Mouse (Mus musculus): ENCODE measurements around the gene Tbcel. TPM values are rescaled to one million over a fixed set of nuclear protein-coding genes. Genes with fewer than 3 reads are reported as not detected.

Tbcel gene
- polyA plus RNA-seq, 1 experiment = 8.2 TPM

GRCm38 (mm10) chr9:42431606-42432005 is 76.0 kb downstream of the Tbcel start:
- no peak overlapping the region for H3K27ac ChIP-seq (ENCODE audit: insufficient read depth, low read length)
- no peak for DNase-seq (ENCODE audit: low read depth in 1 of 2, low spot score in 2 of 2)
- no peaks in the 10 kb centered on the region; the same call in 1 of the 2 replicates for H3K4me1 ChIP-seq (ENCODE audit: control insufficient read depth, insufficient read depth, insufficient read length)
- H3K4me3 ChIP-seq (ENCODE audit: extremely low read depth, insufficient read depth, insufficient read length) = no peak overlapping the region
- no peak for TF ChIP-seq CTCF (IDR thresholded peaks at IDR 0.05; ENCODE audit: extremely low read depth, insufficient read depth, insufficient read length, insufficient replicate concordance)
- TF ChIP-seq POLR2A (IDR thresholded peaks at IDR 0.05; ENCODE audit: low read depth, low read length) = no peak
- peaks cover 16% of the 10 kb centered on the region for H3K36me3 ChIP-seq (ENCODE audit: control insufficient read depth, insufficient read depth, low read length)
- no peaks in the 10 kb centered on the region for H3K27me3 ChIP-seq (ENCODE audit: control insufficient read depth, insufficient read depth, low read length)
- WGBS = 96% methylated on average over 2 of the region's 2 CpGs

DNA sequence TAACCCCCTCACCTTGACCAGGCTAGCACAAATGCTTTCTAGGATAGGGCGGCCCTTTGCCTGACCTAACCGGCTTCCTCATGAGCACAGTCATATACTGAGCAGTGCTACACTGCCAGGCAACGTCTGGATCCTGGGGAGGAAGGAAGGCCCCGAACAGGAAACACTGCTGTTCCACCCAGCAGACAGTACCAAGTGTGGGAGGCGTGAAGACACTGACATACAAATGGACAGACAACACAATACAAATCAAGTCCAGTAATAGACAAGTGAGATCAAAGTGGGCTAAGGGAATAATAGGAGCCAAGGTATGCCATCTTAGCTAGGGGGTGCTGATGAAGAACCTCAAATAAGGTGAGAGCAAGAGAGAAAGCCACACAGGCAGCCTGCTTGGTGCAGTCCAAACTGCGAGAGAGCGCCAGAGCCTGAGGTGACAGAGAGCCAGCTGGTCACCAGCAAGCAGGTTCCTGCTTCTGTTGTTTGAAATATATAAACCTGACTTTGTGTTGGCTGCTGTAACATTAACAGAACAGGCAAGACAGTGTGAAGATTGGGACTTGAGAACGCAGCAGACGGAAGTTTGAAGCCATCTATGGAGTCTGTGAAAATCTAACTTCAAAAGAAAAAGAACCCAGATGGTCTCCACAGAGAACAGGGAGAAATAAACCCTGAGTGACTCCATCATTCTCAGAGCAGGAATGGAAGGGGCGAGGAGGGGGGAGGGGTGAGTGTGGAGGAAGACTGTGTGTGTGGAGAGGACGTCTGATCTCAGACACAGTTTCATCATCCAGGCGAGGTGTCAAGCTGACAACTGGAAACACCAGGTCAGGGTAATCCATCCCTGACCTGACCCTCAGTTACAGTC is 79.3 kb downstream of the Tbcel start:
- DNase-seq (ENCODE audit: low read depth in 1 of 2, low spot score in 2 of 2) = peak in 1 of 2 experiments; percentile 2
- WGBS = 40% methylated on average over 12 of the region's 12 CpGs
- TF ChIP-seq POLR2A (IDR thresholded peaks at IDR 0.05; ENCODE audit: low read depth, low read length) (no peak), CTCF (IDR thresholded peaks at IDR 0.05; ENCODE audit: extremely low read depth, insufficient read depth, insufficient read length, insufficient replicate concordance) (no peak)
- Histone ChIP-seq H3K4me1 (ENCODE audit: control insufficient read depth, insufficient read depth, insufficient read length) (no peaks in the 10 kb centered on the region; the same call in 1 of the 2 replicates), H3K27me3 (ENCODE audit: control insufficient read depth, insufficient read depth, low read length) (no peaks in the 10 kb centered on the region), H3K4me3 (ENCODE audit: extremely low read depth, insufficient read depth, insufficient read length) (no peak overlapping the region), H3K27ac (ENCODE audit: insufficient read depth, low read length) (peak overlapping the region; percentile 40), H3K36me3 (ENCODE audit: control insufficient read depth, insufficient read depth, low read length) (peaks cover 7% of the 10 kb centered on the region)

DNA sequence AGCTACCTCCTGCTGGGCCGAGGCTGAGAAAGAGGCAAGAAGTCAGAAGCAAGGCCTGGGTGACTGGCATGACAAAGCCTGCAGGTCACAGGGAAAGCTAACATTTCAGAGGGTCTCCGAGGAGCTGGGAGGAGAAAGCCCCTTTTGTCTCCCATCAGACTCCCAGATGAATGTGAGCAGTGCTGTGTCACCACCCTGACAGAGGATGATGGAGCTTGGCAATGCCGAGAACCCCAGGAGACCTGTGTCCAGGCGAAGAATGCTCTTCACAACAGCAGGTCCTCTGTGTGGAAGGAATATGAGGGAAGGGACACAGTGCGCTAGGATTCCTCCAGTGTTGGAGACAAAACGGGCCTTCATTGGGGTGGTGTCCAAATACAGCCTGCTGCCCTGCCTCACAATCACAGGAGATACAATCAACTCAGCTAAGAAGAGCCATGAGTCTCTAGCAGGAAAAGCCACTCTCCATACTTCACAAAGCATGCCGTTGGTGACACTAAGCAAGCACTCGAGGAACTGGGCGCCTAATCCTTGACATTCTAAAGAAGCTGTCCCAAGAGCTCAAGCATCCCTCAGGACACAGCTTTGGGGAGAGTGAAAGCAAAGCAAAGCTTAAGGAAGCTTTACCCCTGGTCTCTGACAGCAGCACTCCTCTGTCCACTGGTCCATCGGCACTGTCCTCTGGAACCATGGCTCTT is 80.8 kb downstream of the Tbcel start:
- no peaks in the 10 kb centered on the region for H3K27me3 ChIP-seq (ENCODE audit: control insufficient read depth, insufficient read depth, low read length)
- H3K27ac ChIP-seq (ENCODE audit: insufficient read depth, low read length) = no peak overlapping the region
- whole genome bisulfite sequencing = 92% methylated on average over 10 of the region's 10 CpGs
- peaks cover 4% of the 10 kb centered on the region for H3K36me3 ChIP-seq (ENCODE audit: control insufficient read depth, insufficient read depth, low read length)
- H3K4me1 ChIP-seq (ENCODE audit: control insufficient read depth, insufficient read depth, insufficient read length) = no peaks in the 10 kb centered on the region; the same call in 1 of the 2 replicates
- no peak for DNase-seq (ENCODE audit: low read depth in 1 of 2, low spot score in 2 of 2)
- no peak overlapping the region for H3K4me3 ChIP-seq (ENCODE audit: extremely low read depth, insufficient read depth, insufficient read length)
- no peak for TF ChIP-seq POLR2A (IDR thresholded peaks at IDR 0.05; ENCODE audit: low read depth, low read length)
- TF ChIP-seq CTCF (IDR thresholded peaks at IDR 0.05; ENCODE audit: extremely low read depth, insufficient read depth, insufficient read length, insufficient replicate concordance) = no peak

- DNase-seq (ENCODE audit: low read depth in 1 of 2, low spot score in 2 of 2) = peak in 1 of 2 experiments; percentile 30
- TF ChIP-seq POLR2A (IDR thresholded peaks at IDR 0.05; ENCODE audit: low read depth, low read length) (no peak), CTCF (IDR thresholded peaks at IDR 0.05; ENCODE audit: extremely low read depth, insufficient read depth, insufficient read length, insufficient replicate concordance) (no peak)
- H3K36me3 ChIP-seq (ENCODE audit: control insufficient read depth, insufficient read depth, low read length) = peaks cover 4% of the 10 kb centered on the region
- H3K4me1 ChIP-seq (ENCODE audit: control insufficient read depth, insufficient read depth, insufficient read length) = no peaks in the 10 kb centered on the region; the same call in 1 of the 2 replicates
- H3K4me3 ChIP-seq (ENCODE audit: extremely low read depth, insufficient read depth, insufficient read length) = no peak overlapping the region
- H3K27ac ChIP-seq (ENCODE audit: insufficient read depth, low read length) = no peak overlapping the region
- 70% methylated on average over 2 of the region's 2 CpGs for WGBS
- no peaks in the 10 kb centered on the region for H3K27me3 ChIP-seq (ENCODE audit: control insufficient read depth, insufficient read depth, low read length)
Observed at GRCm38 (mm10) chr9:42423649-42424048, 84.0 kb downstream of the Tbcel start.

DNA sequence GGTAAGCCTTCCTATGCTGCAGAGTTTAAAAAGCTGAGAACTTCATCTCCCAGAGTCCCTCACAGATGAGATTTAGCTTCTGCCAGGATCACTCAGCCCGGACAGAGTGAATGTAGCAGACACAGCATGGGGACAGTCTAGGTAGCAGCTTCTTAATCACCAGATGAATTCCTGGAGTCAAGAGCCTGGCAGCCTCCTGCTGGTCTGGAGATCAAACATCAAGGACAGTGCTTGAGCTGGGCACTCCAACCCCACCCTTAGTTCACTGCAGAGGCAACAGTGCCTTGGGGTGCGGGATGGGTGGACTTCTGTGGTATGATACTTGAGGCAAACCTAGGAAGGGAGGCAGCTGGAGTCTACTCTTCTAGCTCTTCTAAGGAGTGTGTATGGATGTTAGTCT is 87.9 kb downstream of the Tbcel start:
- no peak overlapping the region for H3K4me3 ChIP-seq (ENCODE audit: extremely low read depth, insufficient read depth, insufficient read length)
- TF ChIP-seq CTCF (IDR thresholded peaks at IDR 0.05; ENCODE audit: extremely low read depth, insufficient read depth, insufficient read length, insufficient replicate concordance) (no peak), POLR2A (IDR thresholded peaks at IDR 0.05; ENCODE audit: low read depth, low read length) (no peak)
- no peak overlapping the region for H3K27ac ChIP-seq (ENCODE audit: insufficient read depth, low read length)
- WGBS = 97% methylated on average over 2 of the region's 2 CpGs
- no peaks in the 10 kb centered on the region for H3K4me1 ChIP-seq (ENCODE audit: control insufficient read depth, insufficient read depth, insufficient read length)
- no peaks in the 10 kb centered on the region for H3K27me3 ChIP-seq (ENCODE audit: control insufficient read depth, insufficient read depth, low read length)
- DNase-seq (ENCODE audit: low read depth in 1 of 2, low spot score in 2 of 2) = no peak
- H3K36me3 ChIP-seq (ENCODE audit: control insufficient read depth, insufficient read depth, low read length) = peaks cover 5% of the 10 kb centered on the region

- no peak overlapping the region for H3K4me3 ChIP-seq (ENCODE audit: extremely low read depth, insufficient read depth, insufficient read length)
Observed at GRCm38 (mm10) chr9:42418786-42419185, 88.8 kb downstream of the Tbcel start.

More at GRCm38 (mm10) chr9:42418786-42419185, 88.8 kb downstream of the Tbcel start:
- Histone ChIP-seq H3K27ac (ENCODE audit: insufficient read depth, low read length) (no peak overlapping the region), H3K4me1 (ENCODE audit: control insufficient read depth, insufficient read depth, insufficient read length) (no peaks in the 10 kb centered on the region), H3K27me3 (ENCODE audit: control insufficient read depth, insufficient read depth, low read length) (no peaks in the 10 kb centered on the region), H3K36me3 (ENCODE audit: control insufficient read depth, insufficient read depth, low read length) (peaks cover 5% of the 10 kb centered on the region)
- no peak for DNase-seq (ENCODE audit: low read depth in 1 of 2, low spot score in 2 of 2)
- 79% methylated on average over 5 of the region's 5 CpGs for WGBS
- no peak for TF ChIP-seq POLR2A (IDR thresholded peaks at IDR 0.05; ENCODE audit: low read depth, low read length)
- no peak for TF ChIP-seq CTCF (IDR thresholded peaks at IDR 0.05; ENCODE audit: extremely low read depth, insufficient read depth, insufficient read length, insufficient replicate concordance)

All from spleen, adult 2 months (tissue).